Mouse (Mus musculus): ENCODE data around the gene Dld. TPM values are rescaled to one million over a fixed set of nuclear protein-coding genes. Genes with fewer than 3 reads are reported as not detected.

The Dld gene
- polyA plus RNA-seq, 1 experiment = 32.4 TPM

DNA sequence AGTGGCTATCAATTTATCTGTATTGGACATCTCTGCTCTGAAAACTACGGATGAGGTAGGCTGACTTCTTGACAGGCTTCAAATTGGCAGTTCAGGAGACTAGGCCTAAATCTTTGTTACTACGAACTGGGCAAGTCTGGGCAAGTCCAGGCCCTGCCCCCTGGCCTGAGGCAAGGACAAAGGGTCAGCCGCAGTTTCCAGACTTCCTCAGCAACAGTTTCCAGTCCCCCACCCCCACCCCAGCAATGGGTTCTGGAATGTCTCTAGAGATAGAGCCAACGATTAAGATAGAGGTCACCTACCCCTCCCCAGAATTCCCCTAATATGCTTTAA, 24.0 kb upstream of the Dld start:
- no peak for TF ChIP-seq MAX (IDR thresholded peaks at IDR 0.05)
- TF ChIP-seq CEBPB (IDR thresholded peaks at IDR 0.05; ENCODE audit: low read depth) = no peak
- no peak for TF ChIP-seq MYOG (IDR thresholded peaks at IDR 0.05; ENCODE audit: control insufficient read depth, extremely low read depth, insufficient read length)
- TF ChIP-seq USF1 (IDR thresholded peaks at IDR 0.05; ENCODE audit: low read depth) = no peak
- TF ChIP-seq FOSL1 (IDR thresholded peaks at IDR 0.05; ENCODE audit: insufficient read depth, low read length, poor library complexity, severe bottlenecking) = no peak
- TF ChIP-seq MYOD1 (IDR thresholded peaks at IDR 0.05; ENCODE audit: control insufficient read depth, insufficient read length, low read depth) = no peak
- no peak for TF ChIP-seq CTCF (IDR thresholded peaks at IDR 0.05; ENCODE audit: control insufficient read depth, insufficient read depth, insufficient read length)
- Histone ChIP-seq H3K79me2 (ENCODE audit: control insufficient read depth, insufficient read depth) (no peaks in the 10 kb centered on the region), H3K4me3 (ENCODE audit: insufficient read depth, poor library complexity, severe bottlenecking) (no peak overlapping the region), H3K79me3 (ENCODE audit: low read depth) (no peaks in the 10 kb centered on the region), H3ac (ENCODE audit: control insufficient read depth, insufficient read length, low read depth) (no peak overlapping the region), H3K36me3 (ENCODE audit: control insufficient read depth, insufficient read depth) (no peaks in the 10 kb centered on the region), H3K27me3 (ENCODE audit: control insufficient read depth, insufficient read depth, insufficient read length) (no peaks in the 10 kb centered on the region)

DNA sequence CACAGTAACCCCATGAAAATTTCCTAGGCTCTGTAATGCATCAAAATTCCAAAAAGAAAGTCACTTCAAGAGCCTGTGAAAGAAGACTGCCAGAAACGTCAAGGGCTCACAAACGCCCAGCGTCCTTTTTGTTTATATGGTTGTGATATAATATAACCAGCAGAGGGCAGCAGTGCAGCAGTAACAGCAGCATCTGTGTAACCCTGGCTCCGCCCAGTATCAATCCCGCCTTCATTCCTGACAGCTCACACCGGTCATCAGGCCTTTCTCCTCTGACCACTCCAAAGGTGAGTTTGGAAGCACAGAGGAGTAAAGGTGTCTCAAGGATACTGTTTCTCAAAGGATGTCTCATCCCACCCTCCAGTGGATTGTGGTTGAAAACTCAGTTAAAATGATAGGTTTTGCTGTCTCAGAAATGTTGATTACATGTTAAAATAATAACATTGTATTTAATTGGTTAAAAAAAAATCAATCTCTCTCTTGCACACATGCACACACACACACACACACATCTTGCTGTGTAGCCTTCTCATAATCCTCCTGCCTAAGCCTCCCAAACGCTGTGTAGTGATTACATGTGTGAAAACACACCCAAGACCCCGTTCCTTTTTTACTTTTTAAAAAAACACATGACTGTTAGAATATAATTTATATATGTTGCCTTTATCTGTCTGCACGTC, 23.5 kb upstream of the Dld start:
- Histone ChIP-seq H3K79me2 (ENCODE audit: control insufficient read depth, insufficient read depth) (no peaks in the 10 kb centered on the region), H3K79me3 (ENCODE audit: low read depth) (no peaks in the 10 kb centered on the region), H3K4me3 (ENCODE audit: insufficient read depth, poor library complexity, severe bottlenecking) (no peak overlapping the region), H3K36me3 (ENCODE audit: control insufficient read depth, insufficient read depth) (no peaks in the 10 kb centered on the region), H3ac (ENCODE audit: control insufficient read depth, insufficient read length, low read depth) (no peak overlapping the region), H3K27me3 (ENCODE audit: control insufficient read depth, insufficient read depth, insufficient read length) (no peaks in the 10 kb centered on the region)
- TF ChIP-seq CTCF (IDR thresholded peaks at IDR 0.05; ENCODE audit: control insufficient read depth, insufficient read depth, insufficient read length) (peak; percentile 24), CEBPB (IDR thresholded peaks at IDR 0.05; ENCODE audit: low read depth) (no peak)

- Histone ChIP-seq H3K36me3 (ENCODE audit: control insufficient read depth, insufficient read depth) (no peaks in the 10 kb centered on the region), H3K4me3 (ENCODE audit: insufficient read depth, poor library complexity, severe bottlenecking) (no peak overlapping the region), H3K79me2 (ENCODE audit: control insufficient read depth, insufficient read depth) (no peaks in the 10 kb centered on the region), H3ac (ENCODE audit: control insufficient read depth, insufficient read length, low read depth) (no peak overlapping the region), H3K79me3 (ENCODE audit: low read depth) (no peaks in the 10 kb centered on the region), H3K27me3 (ENCODE audit: control insufficient read depth, insufficient read depth, insufficient read length) (no peaks in the 10 kb centered on the region)
- no peak for TF ChIP-seq MYOD1 (IDR thresholded peaks at IDR 0.05; ENCODE audit: control insufficient read depth, insufficient read length, low read depth)
- TF ChIP-seq CEBPB (IDR thresholded peaks at IDR 0.05; ENCODE audit: low read depth) = no peak
- no peak for TF ChIP-seq MAX (IDR thresholded peaks at IDR 0.05)
- TF ChIP-seq USF1 (IDR thresholded peaks at IDR 0.05; ENCODE audit: low read depth) = no peak
- no peak for TF ChIP-seq FOSL1 (IDR thresholded peaks at IDR 0.05; ENCODE audit: insufficient read depth, low read length, poor library complexity, severe bottlenecking)
- no peak for TF ChIP-seq MYOG (IDR thresholded peaks at IDR 0.05; ENCODE audit: control insufficient read depth, extremely low read depth, insufficient read length)
- TF ChIP-seq CTCF (IDR thresholded peaks at IDR 0.05; ENCODE audit: control insufficient read depth, insufficient read depth, insufficient read length) = no peak
Measured at GRCm38 (mm10) chr12:31369656-31370055, 18.4 kb upstream of the Dld start.

DNA sequence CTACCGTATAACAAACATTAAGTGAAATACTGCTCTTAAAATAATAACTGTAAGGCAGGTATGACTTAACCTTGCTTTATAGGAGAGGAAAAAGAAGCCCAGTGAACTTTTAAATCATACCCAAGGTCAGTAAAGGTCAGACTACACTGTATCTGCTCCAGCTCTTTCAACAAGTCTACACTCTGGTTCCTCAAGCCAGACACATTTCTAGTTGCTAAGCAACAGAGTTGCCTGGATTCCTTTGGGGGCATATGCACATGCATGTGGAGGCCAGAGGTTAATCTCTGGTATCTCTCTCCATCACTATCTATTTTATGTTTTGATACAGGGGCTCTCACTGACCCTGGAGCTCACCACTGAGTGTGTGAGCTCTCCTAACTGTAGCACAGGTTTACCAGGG, 17.9 kb upstream of the Dld start:
- Histone ChIP-seq H3K4me3 (ENCODE audit: insufficient read depth, poor library complexity, severe bottlenecking) (no peak overlapping the region), H3ac (ENCODE audit: control insufficient read depth, insufficient read length, low read depth) (no peak overlapping the region), H3K36me3 (ENCODE audit: control insufficient read depth, insufficient read depth) (no peaks in the 10 kb centered on the region), H3K27me3 (ENCODE audit: control insufficient read depth, insufficient read depth, insufficient read length) (no peaks in the 10 kb centered on the region), H3K79me3 (ENCODE audit: low read depth) (no peaks in the 10 kb centered on the region), H3K79me2 (ENCODE audit: control insufficient read depth, insufficient read depth) (no peaks in the 10 kb centered on the region)
- TF ChIP-seq CEBPB (IDR thresholded peaks at IDR 0.05; ENCODE audit: low read depth) = no peak
- TF ChIP-seq CTCF (IDR thresholded peaks at IDR 0.05; ENCODE audit: control insufficient read depth, insufficient read depth, insufficient read length) = no peak
- no peak for TF ChIP-seq MYOG (IDR thresholded peaks at IDR 0.05; ENCODE audit: control insufficient read depth, extremely low read depth, insufficient read length)
- TF ChIP-seq FOSL1 (IDR thresholded peaks at IDR 0.05; ENCODE audit: insufficient read depth, low read length, poor library complexity, severe bottlenecking) = no peak
- TF ChIP-seq MYOD1 (IDR thresholded peaks at IDR 0.05; ENCODE audit: control insufficient read depth, insufficient read length, low read depth) = no peak
- TF ChIP-seq MAX (IDR thresholded peaks at IDR 0.05) = no peak
- TF ChIP-seq USF1 (IDR thresholded peaks at IDR 0.05; ENCODE audit: low read depth) = no peak

DNA sequence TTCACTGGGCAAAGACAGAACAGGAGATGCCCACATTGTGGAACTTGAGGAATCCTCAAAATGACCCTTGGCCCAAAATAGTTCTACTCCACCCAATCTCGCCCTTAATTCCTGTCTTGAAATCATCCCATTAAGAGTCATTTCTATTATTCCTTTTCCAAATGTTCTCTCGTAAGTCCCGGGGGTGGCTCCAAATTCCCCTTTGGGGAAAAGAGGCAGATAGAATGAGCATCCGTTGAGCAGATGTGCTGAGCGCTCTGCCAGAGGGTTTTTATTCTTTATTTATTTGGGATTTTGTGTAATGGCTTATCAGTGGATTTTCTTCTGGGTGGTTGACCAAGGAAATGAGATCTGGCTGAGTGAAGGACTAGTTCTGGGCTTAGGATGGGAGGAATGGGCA, 16.5 kb upstream of the Dld start:
- TF ChIP-seq MAX (IDR thresholded peaks at IDR 0.05) = no peak
- no peak for TF ChIP-seq CEBPB (IDR thresholded peaks at IDR 0.05; ENCODE audit: low read depth)
- TF ChIP-seq CTCF (IDR thresholded peaks at IDR 0.05; ENCODE audit: control insufficient read depth, insufficient read depth, insufficient read length) = no peak
- no peak for TF ChIP-seq FOSL1 (IDR thresholded peaks at IDR 0.05; ENCODE audit: insufficient read depth, low read length, poor library complexity, severe bottlenecking)
- no peak for TF ChIP-seq USF1 (IDR thresholded peaks at IDR 0.05; ENCODE audit: low read depth)
- no peak for TF ChIP-seq MYOG (IDR thresholded peaks at IDR 0.05; ENCODE audit: control insufficient read depth, extremely low read depth, insufficient read length)

DNA sequence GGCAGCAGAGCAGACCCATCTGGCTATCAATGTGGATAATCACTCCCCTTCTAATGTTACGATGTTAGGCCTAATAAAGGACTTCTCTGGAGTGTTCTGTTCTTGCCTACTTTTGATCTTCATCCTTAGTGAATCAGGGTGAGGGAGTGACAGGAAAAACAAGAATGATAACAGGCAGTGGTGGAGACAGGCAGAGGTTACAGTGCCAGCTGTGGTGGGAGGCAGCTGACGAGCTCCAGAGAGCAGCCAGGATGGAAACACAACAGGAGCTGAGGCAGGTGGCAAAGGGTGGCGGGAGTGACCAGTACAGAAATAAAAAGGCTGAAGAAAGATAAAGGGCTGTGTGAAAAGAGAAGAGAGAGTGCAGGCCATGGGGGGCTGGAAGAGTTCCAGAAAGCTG, 15.2 kb upstream of the Dld start:
- H3K36me3 ChIP-seq (ENCODE audit: control insufficient read depth, insufficient read depth) = no peaks in the 10 kb centered on the region
- H3K79me3 ChIP-seq (ENCODE audit: low read depth) = no peaks in the 10 kb centered on the region
- no peak overlapping the region for H3ac ChIP-seq (ENCODE audit: control insufficient read depth, insufficient read length, low read depth)
- H3K79me2 ChIP-seq (ENCODE audit: control insufficient read depth, insufficient read depth) = no peaks in the 10 kb centered on the region
- no peaks in the 10 kb centered on the region for H3K27me3 ChIP-seq (ENCODE audit: control insufficient read depth, insufficient read depth, insufficient read length)
- no peak overlapping the region for H3K4me3 ChIP-seq (ENCODE audit: insufficient read depth, poor library complexity, severe bottlenecking)
- TF ChIP-seq USF1 (IDR thresholded peaks at IDR 0.05; ENCODE audit: low read depth) (no peak), CEBPB (IDR thresholded peaks at IDR 0.05; ENCODE audit: low read depth) (no peak), MYOD1 (IDR thresholded peaks at IDR 0.05; ENCODE audit: control insufficient read depth, insufficient read length, low read depth) (no peak)

More for the DNA sequence above, 16.5 kb upstream of the Dld start:
- Histone ChIP-seq H3K79me3 (ENCODE audit: low read depth) (no peaks in the 10 kb centered on the region), H3K27me3 (ENCODE audit: control insufficient read depth, insufficient read depth, insufficient read length) (no peaks in the 10 kb centered on the region), H3K79me2 (ENCODE audit: control insufficient read depth, insufficient read depth) (no peaks in the 10 kb centered on the region), H3K36me3 (ENCODE audit: control insufficient read depth, insufficient read depth) (no peaks in the 10 kb centered on the region), H3ac (ENCODE audit: control insufficient read depth, insufficient read length, low read depth) (no peak overlapping the region), H3K4me3 (ENCODE audit: insufficient read depth, poor library complexity, severe bottlenecking) (no peak overlapping the region)

Data from C2C12 (cell line).